13 mouse cellular contexts compared by ENCODE assay signal in the genomic region with DNA sequence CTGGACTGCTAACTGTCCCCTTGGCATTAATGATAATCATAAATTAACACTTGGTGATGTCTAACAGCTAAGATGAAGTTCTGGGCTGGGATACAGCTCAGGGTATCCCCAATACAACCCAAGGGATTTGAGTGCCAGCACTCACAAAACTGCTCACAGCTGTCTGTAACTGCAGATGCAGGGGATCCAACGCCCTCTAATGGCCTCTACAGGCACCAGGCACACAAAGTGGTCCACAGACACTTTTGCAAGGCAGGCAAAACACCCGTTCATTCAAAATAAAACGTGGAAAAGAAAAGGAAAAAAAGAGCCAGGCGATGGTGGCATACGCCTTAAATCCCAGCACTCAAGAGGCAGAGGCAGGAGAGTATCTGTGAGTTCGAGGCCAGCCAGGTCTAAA. TPM values are rescaled to one million over a fixed set of nuclear protein-coding genes. Genes with fewer than 3 reads are reported as not detected.
DNase-seq lines count a peak whose midpoint lies in the region; ATAC-seq and TF ChIP-seq lines count a peak whose summit lies in the region.
"Had no signal": no experiment of that assay in that cellular context is flagged by ENCODE, and none has a peak within 500 bp of the region (broad histone marks: within the 10 kb centered on the region; RNA-seq: fewer than 3 reads in every experiment).

No protein-coding gene starts in this region.

- H3K79me2 ChIP-seq in heart, adult 2 months (replicated peaks; ENCODE audit: control insufficient read depth, insufficient read depth, low read length): no peaks in the 10 kb centered on the region

- no peak for TF ChIP-seq EP300 in heart, adult 2 months (IDR thresholded peaks at IDR 0.05; ENCODE audit: insufficient read depth, low read depth, low read length)

- 0 out of 2 replicates have a peak overlapping the region, but pooled peaks have one; percentile 31 for H3K4me2 ChIP-seq in heart, embryonic 15.5 days
- no peak overlapping the region for H3K4me2 ChIP-seq in midbrain, embryonic 15.5 days
- H3K4me2 ChIP-seq in embryonic facial prominence, embryonic 15.5 days (replicated peaks): no peak overlapping the region
- H3K4me2 ChIP-seq in stomach, embryonic 15.5 days: no peak overlapping the region

- no peaks in the 10 kb centered on the region for H3K9me3 ChIP-seq in heart, embryonic 15.5 days (replicated peaks)
- H3K9me3 ChIP-seq in midbrain, embryonic 10.5 days (replicated peaks): no peaks in the 10 kb centered on the region
- H3K9me3 ChIP-seq in midbrain, embryonic 15.5 days: no peaks in the 10 kb centered on the region
- no peaks in the 10 kb centered on the region for H3K9me3 ChIP-seq in embryonic facial prominence, embryonic 15.5 days (replicated peaks)
- no peaks in the 10 kb centered on the region for H3K9me3 ChIP-seq in stomach, embryonic 15.5 days
- H3K9me3 ChIP-seq: G1E had no signal

- TF ChIP-seq CTCF in heart, adult 2 months (IDR thresholded peaks at IDR 0.05): no peak

- H3K4me1 ChIP-seq in heart, embryonic 15.5 days (replicated peaks): peaks cover 30% of the 10 kb centered on the region
- peaks cover 3% of the 10 kb centered on the region; the same call in 1 of the 2 replicates for H3K4me1 ChIP-seq in heart, adult 2 months (ENCODE audit: control insufficient read depth, insufficient read depth, low read length)
- peaks cover 59% of the 10 kb centered on the region for H3K4me1 ChIP-seq in midbrain, embryonic 10.5 days
- peaks cover 11% of the 10 kb centered on the region for H3K4me1 ChIP-seq in midbrain, embryonic 15.5 days
- peaks cover 32% of the 10 kb centered on the region for H3K4me1 ChIP-seq in embryonic facial prominence, embryonic 15.5 days
- H3K4me1 ChIP-seq in stomach, embryonic 15.5 days: peaks cover 30% of the 10 kb centered on the region

- intact Hi-C loops in heart, adult 2 months (cut with DNase I): no loop called here

- no peak overlapping the region for H3K4me3 ChIP-seq in heart, embryonic 15.5 days
- H3K4me3 ChIP-seq in heart, adult 2 months: no peak overlapping the region
- no peak overlapping the region for H3K4me3 ChIP-seq in midbrain, embryonic 10.5 days
- no peak overlapping the region for H3K4me3 ChIP-seq in midbrain, embryonic 15.5 days
- no peak overlapping the region for H3K4me3 ChIP-seq in embryonic facial prominence, embryonic 15.5 days (replicated peaks)
- H3K4me3 ChIP-seq in stomach, embryonic 15.5 days (replicated peaks): no peak overlapping the region

- no peak overlapping the region for H3K9ac ChIP-seq in heart, embryonic 15.5 days
- no peak overlapping the region for H3K9ac ChIP-seq in heart, adult 2 months (ENCODE audit: low read depth, low read length)
- H3K9ac ChIP-seq in midbrain, embryonic 15.5 days: no peak overlapping the region
- no peak overlapping the region for H3K9ac ChIP-seq in embryonic facial prominence, embryonic 15.5 days
- no peak overlapping the region for H3K9ac ChIP-seq in stomach, embryonic 15.5 days

- 50% methylated on average over 6 of the region's 6 CpGs for WGBS in heart, embryonic 15.5 days
- 71% methylated on average over 6 of the region's 6 CpGs for WGBS in heart, adult 2 months
- 31% methylated on average over 6 of the region's 6 CpGs for WGBS in midbrain, embryonic 10.5 days
- 43% methylated on average over 6 of the region's 6 CpGs for WGBS in midbrain, embryonic 15.5 days
- WGBS in embryonic facial prominence, embryonic 15.5 days: 43% methylated on average over 6 of the region's 6 CpGs
- WGBS in stomach, embryonic 15.5 days: 53% methylated on average over 6 of the region's 6 CpGs

- ATAC-seq in heart, embryonic 15.5 days (replicated peaks; ENCODE audit: insufficient number of reproducible peaks, insufficient read depth, low FRiP score, low read depth): no peak
- no peak for ATAC-seq in midbrain, embryonic 15.5 days (replicated peaks)
- ATAC-seq in embryonic facial prominence, embryonic 15.5 days (ENCODE audit: insufficient number of reproducible peaks, low FRiP score, low TSS enrichment, low read depth): no peak
- no peak for ATAC-seq in stomach, embryonic 15.5 days (ENCODE audit: insufficient read depth, low FRiP score, low read depth)

- peak overlapping the region; percentile 69 for H3K27ac ChIP-seq in heart, embryonic 15.5 days
- H3K27ac ChIP-seq in heart, adult 2 months: no peak overlapping the region; the same call in 1 of the 2 replicates
- peak overlapping the region; percentile 88 for H3K27ac ChIP-seq in midbrain, embryonic 10.5 days (replicated peaks)
- no peak overlapping the region for H3K27ac ChIP-seq in midbrain, embryonic 15.5 days
- H3K27ac ChIP-seq in embryonic facial prominence, embryonic 15.5 days (replicated peaks): 0 out of 2 replicates have a peak overlapping the region, but pooled peaks have one; percentile 8
- H3K27ac ChIP-seq in stomach, embryonic 15.5 days: peak overlapping the region; percentile 86; the same call in 1 of the 2 replicates

- H3K27me3 ChIP-seq in heart, embryonic 15.5 days: no peaks in the 10 kb centered on the region
- no peaks in the 10 kb centered on the region for H3K27me3 ChIP-seq in heart, adult 2 months (ENCODE audit: control insufficient read depth, insufficient read depth, low read length)
- H3K27me3 ChIP-seq in midbrain, embryonic 10.5 days (ENCODE audit: low read depth, poor library complexity, severe bottlenecking): no peaks in the 10 kb centered on the region
- no peaks in the 10 kb centered on the region; the same call in 1 of the 2 replicates for H3K27me3 ChIP-seq in midbrain, embryonic 15.5 days (replicated peaks)
- H3K27me3 ChIP-seq in embryonic facial prominence, embryonic 15.5 days: no peaks in the 10 kb centered on the region
- no peaks in the 10 kb centered on the region for H3K27me3 ChIP-seq in stomach, embryonic 15.5 days (replicated peaks)

- TF ChIP-seq POLR2A in heart, adult 2 months (IDR thresholded peaks at IDR 0.05; ENCODE audit: insufficient read depth, low read depth, low read length): no peak

- no peak for DNase-seq in heart, adult 2 months
- DNase-seq in midbrain, embryonic 10.5 days (ENCODE audit: low spot score): no peak
- DNase-seq in retina, embryonic 14.5 days (ENCODE audit: low spot score): no peak
- DNase-seq in layer of hippocampus, postnatal 25 days (ENCODE audit: extremely low spot score in 1 of 2, low spot score in 1 of 2): no peak
- DNase-seq: adrenal gland, postnatal 25 days; kidney, postnatal 4 days; right cerebral cortex, postnatal 4 days; thymus, postnatal 4 days had no signal

- no peaks in the 10 kb centered on the region for H3K36me3 ChIP-seq in heart, embryonic 15.5 days
- H3K36me3 ChIP-seq in heart, adult 2 months (ENCODE audit: control insufficient read depth, insufficient read depth, low read length): no peaks in the 10 kb centered on the region
- H3K36me3 ChIP-seq in midbrain, embryonic 10.5 days: no peaks in the 10 kb centered on the region
- H3K36me3 ChIP-seq in midbrain, embryonic 15.5 days (replicated peaks): no peaks in the 10 kb centered on the region
- H3K36me3 ChIP-seq in embryonic facial prominence, embryonic 15.5 days: no peaks in the 10 kb centered on the region
- H3K36me3 ChIP-seq in stomach, embryonic 15.5 days: no peaks in the 10 kb centered on the region
- H3K36me3 ChIP-seq: G1E had no signal

RNA-seq across cellular contexts. Expression of a gene that starts 0.7 kb away (rescaled TPM):
- polyA plus RNA-seq in heart, embryonic 15.5 days (2015; fragmentation: Nextera tagmentation; extraction: Ambion mirVana): 39.1 and 40.7 TPM in 2 replicates
- total RNA-seq in heart, adult 2 months (2021): 10 to 100 TPM; 44.4 to 47.2 TPM
- 20.4 and 31.2 TPM in 2 replicates for polyA plus RNA-seq in heart, adult 2 months (2012; rRNA removed)
- 61.4 and 63.3 TPM in 2 replicates for polyA plus RNA-seq in midbrain, embryonic 10.5 days (2016; fragmentation: Nextera tagmentation; extraction: Ambion mirVana)
- 89.8 and 93.3 TPM in 2 replicates for polyA plus RNA-seq in midbrain, embryonic 15.5 days (2015; fragmentation: Nextera tagmentation; extraction: Ambion mirVana)
- 50.4 and 50.9 TPM in 2 replicates for polyA plus RNA-seq in embryonic facial prominence, embryonic 15.5 days (2015; fragmentation: Nextera tagmentation; extraction: Ambion mirVana)
- 53.6 and 54.5 TPM in 2 replicates for polyA plus RNA-seq in stomach, embryonic 15.5 days (2015; fragmentation: Nextera tagmentation; extraction: Ambion mirVana)
- total RNA-seq in layer of hippocampus, postnatal 25 days (2021): 100 to 1,000 TPM; 140 to 173 TPM

Comparison
In these comparisons a context has a peak if more than half of its experiments do, and no peak if none do; other contexts are left out.
1. H3K27ac ChIP-seq: peak in heart, embryonic 15.5 days (single experiment), midbrain, embryonic 10.5 days (single experiment), embryonic facial prominence, embryonic 15.5 days (single experiment) and stomach, embryonic 15.5 days (single experiment); none in heart, adult 2 months (single experiment) and midbrain, embryonic 15.5 days (single experiment).